Mouse (Mus musculus): ENCODE data around the gene Trim44. TPM values are rescaled to one million over a fixed set of nuclear protein-coding genes. Genes with fewer than 3 reads are reported as not detected.

Trim44 gene
- polyA plus RNA-seq, 1 experiment from 2014 or later: 16.2 TPM

DNA sequence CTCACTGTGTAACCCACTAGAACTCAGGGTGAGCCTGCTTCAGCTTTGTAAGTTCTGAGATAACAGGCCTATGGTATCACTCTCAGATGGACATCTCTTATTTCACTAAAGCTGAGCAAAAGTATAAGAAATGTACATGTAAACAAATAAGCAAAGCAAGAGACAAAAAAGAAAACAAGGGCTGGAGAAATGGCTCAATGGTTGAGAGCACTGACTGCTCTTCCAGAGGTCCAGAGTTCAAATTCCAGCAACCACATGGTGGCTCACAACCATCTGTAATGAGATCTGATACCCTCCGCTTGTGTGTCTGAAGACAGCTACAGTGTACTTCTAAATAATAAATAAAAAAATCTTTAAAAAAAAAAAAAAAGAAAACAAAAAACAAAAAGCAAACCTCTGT is 29.2 kb downstream of the Trim44 start:
- H3K9ac ChIP-seq (ENCODE audit: low read length): no peak overlapping the region
- H3K4me3 ChIP-seq (replicated peaks; ENCODE audit: low read length): no peak overlapping the region
- peaks cover 2% of the 10 kb centered on the region; the same call in 1 of the 2 replicates for H3K4me1 ChIP-seq (ENCODE audit: control insufficient read depth, insufficient read depth, low read length)
- ATAC-seq (ENCODE audit: insufficient read depth, low FRiP score): no peak
- no peaks in the 10 kb centered on the region for H3K27me3 ChIP-seq (ENCODE audit: control insufficient read depth, insufficient read depth, low read length)
- H3K27ac ChIP-seq (ENCODE audit: low read length): no peak overlapping the region
- 91% methylated on average over 1 of the region's 1 CpGs for WGBS
- no peaks in the 10 kb centered on the region for H3K36me3 ChIP-seq (ENCODE audit: control insufficient read depth, insufficient read depth, low read length)
- no peaks in the 10 kb centered on the region for H3K9me3 ChIP-seq (replicated peaks; ENCODE audit: control insufficient read depth, low read length)
- no peak overlapping the region for H3K4me2 ChIP-seq (ENCODE audit: low read depth, low read length)

DNA sequence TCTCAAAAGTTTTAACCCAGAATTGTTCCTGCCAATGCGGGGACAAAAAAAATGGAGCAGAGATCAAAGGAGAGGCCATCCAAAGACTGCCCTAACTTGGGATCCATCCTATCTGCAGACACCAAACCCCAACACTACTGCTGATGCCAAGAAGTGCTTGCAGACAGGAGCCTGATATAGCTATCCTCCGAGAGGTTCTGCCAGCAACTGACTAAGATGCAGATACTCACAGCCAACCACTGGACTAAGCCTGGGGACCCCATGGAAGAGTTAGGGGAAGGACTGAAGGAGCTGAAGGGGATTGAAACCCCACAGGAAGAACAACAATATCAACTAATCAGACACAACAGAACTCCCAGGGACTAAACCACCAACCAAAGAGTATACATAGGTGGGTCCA is 30.3 kb downstream of the Trim44 start:
- no peaks in the 10 kb centered on the region for H3K36me3 ChIP-seq (ENCODE audit: control insufficient read depth, insufficient read depth, low read length)
- no peaks in the 10 kb centered on the region for H3K27me3 ChIP-seq (ENCODE audit: control insufficient read depth, insufficient read depth, low read length)
- 0 out of 2 replicates have a peak, but pooled peaks cover 2% of the 10 kb centered on the region for H3K4me1 ChIP-seq (ENCODE audit: control insufficient read depth, insufficient read depth, low read length)
- WGBS: 94% methylated on average over 2 of the region's 2 CpGs
- H3K27ac ChIP-seq (ENCODE audit: low read length): no peak overlapping the region
- H3K9me3 ChIP-seq (replicated peaks; ENCODE audit: control insufficient read depth, low read length): no peaks in the 10 kb centered on the region
- H3K4me3 ChIP-seq (replicated peaks; ENCODE audit: low read length): no peak overlapping the region
- no peak for ATAC-seq (ENCODE audit: insufficient read depth, low FRiP score)
- no peak overlapping the region for H3K4me2 ChIP-seq (ENCODE audit: low read depth, low read length)
- H3K9ac ChIP-seq (ENCODE audit: low read length): no peak overlapping the region

GRCm38 (mm10) chr2:102373406-102374105 is 34.1 kb downstream of the Trim44 start:
- ATAC-seq (ENCODE audit: insufficient read depth, low FRiP score): no peak
- Histone ChIP-seq H3K27me3 (ENCODE audit: control insufficient read depth, insufficient read depth, low read length) (no peaks in the 10 kb centered on the region), H3K36me3 (ENCODE audit: control insufficient read depth, insufficient read depth, low read length) (no peaks in the 10 kb centered on the region), H3K9ac (ENCODE audit: low read length) (no peak overlapping the region), H3K9me3 (replicated peaks; ENCODE audit: control insufficient read depth, low read length) (no peaks in the 10 kb centered on the region), H3K4me3 (replicated peaks; ENCODE audit: low read length) (no peak overlapping the region), H3K27ac (ENCODE audit: low read length) (no peak overlapping the region), H3K4me1 (ENCODE audit: control insufficient read depth, insufficient read depth, low read length) (no peaks in the 10 kb centered on the region), H3K4me2 (ENCODE audit: low read depth, low read length) (no peak overlapping the region)
- WGBS: 54% methylated on average over 3 of the region's 3 CpGs

GRCm38 (mm10) chr2:102372690-102373089 is 34.9 kb downstream of the Trim44 start:
- Histone ChIP-seq H3K36me3 (ENCODE audit: control insufficient read depth, insufficient read depth, low read length) (no peaks in the 10 kb centered on the region), H3K9ac (ENCODE audit: low read length) (no peak overlapping the region), H3K27ac (ENCODE audit: low read length) (no peak overlapping the region), H3K9me3 (replicated peaks; ENCODE audit: control insufficient read depth, low read length) (no peaks in the 10 kb centered on the region), H3K4me1 (ENCODE audit: control insufficient read depth, insufficient read depth, low read length) (no peaks in the 10 kb centered on the region), H3K4me3 (replicated peaks; ENCODE audit: low read length) (no peak overlapping the region), H3K27me3 (ENCODE audit: control insufficient read depth, insufficient read depth, low read length) (no peaks in the 10 kb centered on the region), H3K4me2 (ENCODE audit: low read depth, low read length) (no peak overlapping the region)
- no peak for ATAC-seq (ENCODE audit: insufficient read depth, low FRiP score)

DNA sequence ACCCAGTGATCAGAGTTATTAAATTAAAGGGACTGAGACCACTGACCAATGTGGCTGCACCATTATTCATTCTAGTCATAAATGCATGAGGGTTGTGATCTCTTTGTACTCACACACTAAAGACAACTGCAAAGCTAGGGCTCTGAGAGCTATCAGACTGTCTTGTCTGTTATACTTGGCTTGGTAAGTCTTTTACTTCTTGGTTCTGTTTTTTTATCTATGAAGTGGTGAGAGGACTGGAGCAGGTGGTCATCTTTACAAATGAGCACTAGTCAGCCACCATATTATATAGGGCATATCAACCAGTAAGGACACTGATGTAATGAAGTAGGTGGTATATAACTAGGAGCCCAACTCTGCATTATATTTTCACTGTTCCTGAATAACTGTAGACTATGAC is 36.3 kb downstream of the Trim44 start:
- no peak for ATAC-seq (ENCODE audit: insufficient read depth, low FRiP score)

GRCm38 (mm10) chr2:102365983-102366545 is 41.6 kb downstream of the Trim44 start:
- Histone ChIP-seq H3K36me3 (ENCODE audit: control insufficient read depth, insufficient read depth, low read length) (no peaks in the 10 kb centered on the region), H3K27ac (ENCODE audit: low read length) (no peak overlapping the region), H3K4me3 (replicated peaks; ENCODE audit: low read length) (no peak overlapping the region), H3K27me3 (ENCODE audit: control insufficient read depth, insufficient read depth, low read length) (no peaks in the 10 kb centered on the region), H3K4me2 (ENCODE audit: low read depth, low read length) (no peak overlapping the region), H3K9ac (ENCODE audit: low read length) (no peak overlapping the region), H3K9me3 (replicated peaks; ENCODE audit: control insufficient read depth, low read length) (no peaks in the 10 kb centered on the region), H3K4me1 (ENCODE audit: control insufficient read depth, insufficient read depth, low read length) (0 out of 2 replicates have a peak, but pooled peaks cover 2% of the 10 kb centered on the region)
- 86% methylated on average over 7 of the region's 7 CpGs for WGBS
- no peak for ATAC-seq (ENCODE audit: insufficient read depth, low FRiP score)

More for the DNA sequence above, 36.3 kb downstream of the Trim44 start:
- Histone ChIP-seq H3K4me1 (ENCODE audit: control insufficient read depth, insufficient read depth, low read length) (no peaks in the 10 kb centered on the region), H3K9ac (ENCODE audit: low read length) (no peak overlapping the region), H3K27me3 (ENCODE audit: control insufficient read depth, insufficient read depth, low read length) (no peaks in the 10 kb centered on the region), H3K4me3 (replicated peaks; ENCODE audit: low read length) (no peak overlapping the region), H3K4me2 (ENCODE audit: low read depth, low read length) (no peak overlapping the region), H3K36me3 (ENCODE audit: control insufficient read depth, insufficient read depth, low read length) (no peaks in the 10 kb centered on the region), H3K27ac (ENCODE audit: low read length) (no peak overlapping the region), H3K9me3 (replicated peaks; ENCODE audit: control insufficient read depth, low read length) (no peaks in the 10 kb centered on the region)

- H3K36me3 ChIP-seq (ENCODE audit: control insufficient read depth, insufficient read depth, low read length): no peaks in the 10 kb centered on the region
- H3K9ac ChIP-seq (ENCODE audit: low read length): no peak overlapping the region
- H3K4me3 ChIP-seq (replicated peaks; ENCODE audit: low read length): no peak overlapping the region
- H3K9me3 ChIP-seq (replicated peaks; ENCODE audit: control insufficient read depth, low read length): no peaks in the 10 kb centered on the region
- H3K27ac ChIP-seq (ENCODE audit: low read length): no peak overlapping the region
- H3K4me2 ChIP-seq (ENCODE audit: low read depth, low read length): no peak overlapping the region
- WGBS: 67% methylated on average over 4 of the region's 4 CpGs
- no peak for ATAC-seq (ENCODE audit: insufficient read depth, low FRiP score)
- 0 out of 2 replicates have a peak, but pooled peaks cover 2% of the 10 kb centered on the region for H3K4me1 ChIP-seq (ENCODE audit: control insufficient read depth, insufficient read depth, low read length)
- no peaks in the 10 kb centered on the region for H3K27me3 ChIP-seq (ENCODE audit: control insufficient read depth, insufficient read depth, low read length)
Observed at GRCm38 (mm10) chr2:102364565-102365200, 42.9 kb downstream of the Trim44 start.

GRCm38 (mm10) chr2:102362896-102363530 is 44.6 kb downstream of the Trim44 start:
- Histone ChIP-seq H3K4me3 (replicated peaks; ENCODE audit: low read length) (no peak overlapping the region), H3K27me3 (ENCODE audit: control insufficient read depth, insufficient read depth, low read length) (no peaks in the 10 kb centered on the region), H3K9ac (ENCODE audit: low read length) (no peak overlapping the region), H3K4me2 (ENCODE audit: low read depth, low read length) (no peak overlapping the region), H3K4me1 (ENCODE audit: control insufficient read depth, insufficient read depth, low read length) (0 out of 2 replicates have a peak, but pooled peaks cover 2% of the 10 kb centered on the region), H3K27ac (ENCODE audit: low read length) (peak overlapping the region; percentile 48; the same call in 1 of the 2 replicates), H3K9me3 (replicated peaks; ENCODE audit: control insufficient read depth, low read length) (no peaks in the 10 kb centered on the region), H3K36me3 (ENCODE audit: control insufficient read depth, insufficient read depth, low read length) (no peaks in the 10 kb centered on the region)
- 71% methylated on average over 1 of the region's 1 CpGs for WGBS
- no peak for ATAC-seq (ENCODE audit: insufficient read depth, low FRiP score)

DNA sequence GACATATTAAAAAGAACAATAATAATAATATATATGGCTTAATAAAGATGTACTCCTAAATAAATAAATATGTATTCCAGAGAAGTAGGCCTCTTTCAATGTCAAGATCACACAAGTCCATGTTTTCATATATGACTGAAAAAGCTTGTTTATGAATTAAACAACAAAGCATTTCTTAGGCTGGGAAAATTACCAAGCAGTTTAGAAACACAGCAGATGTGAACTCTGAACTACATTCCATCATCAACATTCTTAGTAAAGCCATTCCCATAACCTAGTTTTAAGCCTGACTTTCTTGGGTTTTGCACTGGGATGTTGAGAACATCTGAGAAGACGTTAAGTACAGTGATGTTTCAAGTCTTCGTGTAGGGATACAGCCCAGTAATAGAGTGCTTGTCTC is 45.4 kb downstream of the Trim44 start:
- H3K27ac ChIP-seq (ENCODE audit: low read length): peak overlapping the region; percentile 57; the same call in 1 of the 2 replicates
- H3K9ac ChIP-seq (ENCODE audit: low read length): no peak overlapping the region
- no peaks in the 10 kb centered on the region for H3K36me3 ChIP-seq (ENCODE audit: control insufficient read depth, insufficient read depth, low read length)
- H3K9me3 ChIP-seq (replicated peaks; ENCODE audit: control insufficient read depth, low read length): no peaks in the 10 kb centered on the region
- no peaks in the 10 kb centered on the region for H3K27me3 ChIP-seq (ENCODE audit: control insufficient read depth, insufficient read depth, low read length)
- 0 out of 2 replicates have a peak, but pooled peaks cover 2% of the 10 kb centered on the region for H3K4me1 ChIP-seq (ENCODE audit: control insufficient read depth, insufficient read depth, low read length)
- no peak for ATAC-seq (ENCODE audit: insufficient read depth, low FRiP score)
- no peak overlapping the region for H3K4me3 ChIP-seq (replicated peaks; ENCODE audit: low read length)
- H3K4me2 ChIP-seq (ENCODE audit: low read depth, low read length): no peak overlapping the region
- whole genome bisulfite sequencing: 58% methylated on average over 2 of the region's 2 CpGs
